Mouse (Mus musculus): ENCODE data around the gene Tekt4.

Gene Tekt4

DNA sequence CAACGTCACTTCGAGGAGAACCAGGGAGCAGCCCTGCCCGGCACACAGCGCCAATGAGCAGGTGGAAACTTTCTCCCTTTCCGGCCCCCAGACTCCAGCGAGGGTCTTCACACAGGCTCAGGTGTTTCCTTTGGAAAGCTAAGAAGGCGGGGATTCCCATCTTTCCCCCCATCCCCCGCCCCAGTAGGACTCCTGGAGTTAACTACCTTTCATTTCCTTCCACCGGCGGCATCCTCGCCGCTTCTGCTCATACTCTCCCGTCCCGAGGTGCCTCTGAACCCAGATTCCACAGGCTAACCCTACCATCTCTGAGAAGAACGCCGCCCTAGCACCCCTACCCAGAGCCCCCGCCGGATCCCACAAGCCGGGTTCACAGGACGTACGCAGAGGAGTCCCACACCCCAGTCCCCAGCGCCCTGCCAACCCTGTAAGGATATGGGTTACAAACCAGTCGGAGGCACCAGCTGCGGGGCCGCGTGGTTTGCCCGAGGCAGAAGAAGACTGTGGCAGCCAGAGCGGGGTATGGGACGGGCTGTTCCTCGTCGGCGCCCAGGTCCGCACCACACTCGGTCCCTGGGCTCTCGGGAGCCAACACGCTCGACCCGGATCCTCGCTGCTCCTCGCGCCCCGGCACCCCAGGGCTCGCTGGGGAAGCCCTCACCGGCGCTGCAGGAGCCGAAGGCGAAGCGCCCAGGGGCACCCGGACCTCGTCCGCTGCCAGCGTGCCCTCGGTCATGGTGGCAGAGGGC, 21.8 kb upstream of the Tekt4 start:
- intact Hi-C loops (cut with DNase I), result loop anchor here (5.0 kb wide), 1 partner anchor 35 kb away; no protein-coding TSS in a partner anchor

DNA sequence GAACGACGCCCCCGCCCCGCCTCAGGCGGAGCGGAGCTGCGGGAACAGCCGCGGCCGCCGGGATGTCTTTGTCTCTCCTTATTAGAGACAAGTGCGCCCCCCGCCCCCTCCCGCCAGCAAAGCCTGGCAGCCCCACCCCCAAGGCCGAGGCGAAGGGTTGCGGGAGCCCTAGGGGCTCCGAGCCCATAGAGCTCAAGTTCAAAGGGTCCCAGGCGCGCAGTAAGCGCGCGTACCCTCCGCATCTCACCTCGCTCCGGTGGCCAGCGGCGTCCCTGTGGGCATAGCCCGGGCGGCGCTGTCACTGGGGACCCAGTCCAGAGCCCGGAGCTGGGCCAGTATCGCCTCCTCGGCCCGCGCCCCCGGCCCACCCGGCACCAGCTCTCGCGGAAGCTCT, 21.2 kb upstream of the Tekt4 start:
- intact Hi-C loops (cut with DNase I), result loop anchor here (5.0 kb wide), 1 partner anchor 36 kb away; no protein-coding TSS in a partner anchor

DNA sequence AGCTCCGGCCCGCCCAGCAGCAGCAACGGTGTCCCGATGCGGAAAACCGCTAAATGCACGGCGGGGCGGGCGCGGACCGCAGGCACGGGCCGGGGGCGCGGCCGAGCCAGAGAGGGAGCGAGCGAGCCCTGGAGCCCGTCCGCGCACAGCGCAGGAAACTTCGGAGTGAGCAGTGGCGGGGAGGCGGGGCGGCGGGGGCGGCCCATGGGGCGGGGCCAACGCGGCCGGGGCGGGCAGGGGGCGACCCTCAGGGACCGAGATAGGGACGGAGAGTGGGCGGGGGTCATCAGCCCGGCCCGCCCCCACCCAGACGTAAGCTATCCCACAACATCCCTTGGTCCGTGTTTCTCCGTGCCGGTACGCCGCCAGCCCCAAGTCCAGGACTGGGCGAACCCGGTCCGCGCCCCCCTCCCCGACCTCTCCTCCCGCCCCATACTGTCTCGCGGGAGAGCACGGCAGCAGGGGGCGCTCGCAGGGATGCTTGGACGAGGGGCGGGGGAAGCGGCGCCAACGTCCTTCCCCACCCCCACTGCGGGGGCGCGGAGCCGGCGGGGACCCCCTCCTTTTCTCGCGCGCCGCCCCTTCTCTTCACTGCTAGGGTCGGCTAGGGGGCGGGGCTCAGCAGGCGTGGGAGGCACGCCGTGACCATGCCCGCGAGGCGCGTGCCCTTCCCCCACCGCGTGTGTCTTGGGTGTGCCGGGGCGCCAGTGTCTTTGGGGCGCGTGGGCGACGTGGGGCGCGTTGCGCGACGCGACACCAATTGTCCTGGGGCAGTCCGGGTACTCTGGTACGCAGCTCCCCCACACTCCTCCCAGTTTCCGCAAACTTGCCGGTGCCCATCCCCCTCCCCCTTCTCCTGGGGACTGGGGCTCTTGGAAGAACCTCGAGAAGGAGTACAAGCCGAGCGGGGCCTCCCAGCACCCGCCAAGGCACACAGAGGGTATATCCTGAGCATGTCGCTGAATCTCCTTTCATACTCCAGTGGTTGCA, 20.5 kb upstream of the Tekt4 start, which contains the start of gene Cacna1h:
Cacna1h (minus strand) TSS at position 167 of the 990 bp plus-strand sequence.
- intact Hi-C loops (cut with DNase I), result loop anchor here (5.0 kb wide), 1 partner anchor 37 kb away; no protein-coding TSS in a partner anchor

DNA sequence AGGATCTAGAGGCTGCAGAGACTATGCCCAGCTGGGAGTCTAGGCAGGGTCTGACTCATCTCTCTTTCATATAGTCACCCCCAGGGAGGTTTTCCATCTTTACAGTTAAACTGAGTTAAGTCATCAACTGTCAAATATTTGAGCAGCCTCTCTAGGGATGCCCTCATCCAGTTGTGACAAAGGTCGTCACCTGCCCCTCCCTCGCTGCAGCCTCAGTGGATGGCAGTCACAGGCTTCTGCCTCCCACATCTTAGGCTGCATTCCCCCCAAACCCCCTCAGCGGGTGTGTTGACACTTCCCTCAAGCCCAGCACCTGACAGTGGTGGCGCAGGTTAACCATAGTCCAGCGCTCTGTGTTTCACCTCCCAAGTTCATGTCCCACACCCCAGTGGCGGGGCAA, 13.0 kb upstream of the Tekt4 start:
- intact Hi-C loops (cut with DNase I), result no loop called here

DNA sequence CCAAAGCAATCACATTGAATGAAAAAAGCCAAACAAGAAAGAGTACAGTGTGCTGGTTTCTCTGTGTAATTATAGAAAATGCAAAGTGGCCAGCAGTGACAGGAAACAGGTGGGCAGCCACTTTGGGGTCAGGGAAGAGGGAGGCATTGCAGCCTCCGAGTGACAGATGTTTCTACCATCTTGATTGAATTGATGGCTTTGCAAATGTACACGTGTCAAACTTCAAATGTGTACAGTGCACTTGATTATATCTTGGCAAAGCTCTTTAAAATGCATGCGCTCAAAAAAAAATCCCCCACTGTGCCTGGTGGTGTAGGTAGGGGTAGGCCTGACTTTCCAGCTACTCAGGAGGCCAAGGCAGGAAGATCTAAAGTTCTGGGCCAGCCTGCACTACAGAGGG, 11.5 kb upstream of the Tekt4 start:
- intact Hi-C loops (cut with DNase I), result no loop called here

DNA sequence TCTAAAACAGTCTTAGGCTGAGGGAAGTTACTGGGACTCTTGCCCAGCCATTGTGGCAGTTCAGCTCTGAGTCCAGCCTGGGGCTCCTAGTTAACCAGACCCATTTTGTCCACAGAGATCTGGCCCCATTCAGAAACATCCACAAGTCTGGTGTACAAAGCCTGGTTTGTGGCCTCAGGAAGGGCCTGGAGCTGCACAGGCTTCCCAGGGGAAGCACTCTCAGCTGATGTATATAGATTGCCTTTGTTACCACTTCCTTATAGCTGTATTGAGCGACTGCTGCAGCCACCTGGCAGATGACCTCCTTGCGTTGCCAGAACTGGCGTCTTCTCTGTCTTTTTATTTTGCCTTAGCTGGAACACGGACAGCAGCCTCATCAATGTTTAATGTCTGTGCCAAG, 9.3 kb upstream of the Tekt4 start:
- intact Hi-C loops (cut with DNase I), result no loop called here

DNA sequence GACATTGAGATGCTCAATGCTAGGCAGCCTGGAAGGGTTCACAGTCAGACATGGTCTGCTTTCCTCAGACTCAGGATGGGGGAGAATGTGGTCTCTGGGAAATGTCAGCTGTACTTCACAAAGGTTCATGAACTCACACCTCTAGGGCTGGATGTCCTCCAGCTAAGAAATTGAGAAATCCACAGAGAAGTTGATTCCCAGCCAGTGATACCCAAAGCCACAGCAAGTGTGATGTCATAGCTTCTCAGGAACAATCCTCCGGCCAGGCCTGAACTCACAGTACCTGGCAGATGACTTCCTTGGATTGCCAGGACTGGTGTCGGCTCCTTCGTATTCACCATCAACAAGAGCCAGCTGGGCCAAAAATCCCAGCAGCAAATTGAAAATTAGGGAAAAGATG, 8.6 kb upstream of the Tekt4 start:
- intact Hi-C loops (cut with DNase I), result no loop called here

DNA sequence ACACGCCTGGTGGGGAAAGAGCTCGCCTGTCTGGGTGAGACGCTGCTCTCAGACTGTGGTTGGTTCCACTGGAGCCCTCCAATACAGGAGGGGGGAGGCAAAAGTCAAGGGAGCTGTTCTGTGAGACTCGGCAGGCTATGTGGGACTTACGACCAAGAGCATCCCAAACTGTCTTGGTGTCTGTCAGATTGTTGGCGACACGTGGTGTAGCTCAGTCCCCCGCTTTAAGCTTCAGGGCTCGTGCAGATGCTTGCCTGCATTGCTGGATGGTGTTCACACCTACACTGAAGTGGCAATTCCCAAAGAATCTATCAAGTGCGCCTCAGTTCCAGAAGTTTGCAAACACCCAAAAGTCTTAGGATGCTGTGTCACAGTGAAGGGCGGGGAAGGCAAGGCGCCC, 6.5 kb upstream of the Tekt4 start:
- intact Hi-C loops (cut with DNase I), result no loop called here

DNA sequence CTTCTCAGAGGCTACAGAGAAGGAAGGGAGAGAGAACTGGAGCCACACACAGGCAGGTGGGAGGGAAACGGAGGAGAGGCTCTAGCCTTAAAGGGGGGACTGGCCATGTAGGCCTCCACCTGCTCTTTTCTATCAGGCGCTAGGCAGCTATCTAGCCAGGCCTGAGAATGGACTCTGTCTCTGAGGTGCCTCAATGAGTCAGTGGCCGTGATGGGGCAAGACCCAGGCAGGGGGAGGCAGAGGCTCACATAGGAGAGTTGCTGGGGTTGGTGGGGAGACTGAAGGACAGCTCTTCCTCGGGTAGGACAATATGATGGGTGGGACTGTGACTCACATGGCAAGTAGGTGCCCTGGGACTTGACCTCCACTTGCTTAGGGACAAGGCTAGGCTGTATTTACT, 4.1 kb upstream of the Tekt4 start:
- intact Hi-C loops (cut with DNase I), result no loop called here

DNA sequence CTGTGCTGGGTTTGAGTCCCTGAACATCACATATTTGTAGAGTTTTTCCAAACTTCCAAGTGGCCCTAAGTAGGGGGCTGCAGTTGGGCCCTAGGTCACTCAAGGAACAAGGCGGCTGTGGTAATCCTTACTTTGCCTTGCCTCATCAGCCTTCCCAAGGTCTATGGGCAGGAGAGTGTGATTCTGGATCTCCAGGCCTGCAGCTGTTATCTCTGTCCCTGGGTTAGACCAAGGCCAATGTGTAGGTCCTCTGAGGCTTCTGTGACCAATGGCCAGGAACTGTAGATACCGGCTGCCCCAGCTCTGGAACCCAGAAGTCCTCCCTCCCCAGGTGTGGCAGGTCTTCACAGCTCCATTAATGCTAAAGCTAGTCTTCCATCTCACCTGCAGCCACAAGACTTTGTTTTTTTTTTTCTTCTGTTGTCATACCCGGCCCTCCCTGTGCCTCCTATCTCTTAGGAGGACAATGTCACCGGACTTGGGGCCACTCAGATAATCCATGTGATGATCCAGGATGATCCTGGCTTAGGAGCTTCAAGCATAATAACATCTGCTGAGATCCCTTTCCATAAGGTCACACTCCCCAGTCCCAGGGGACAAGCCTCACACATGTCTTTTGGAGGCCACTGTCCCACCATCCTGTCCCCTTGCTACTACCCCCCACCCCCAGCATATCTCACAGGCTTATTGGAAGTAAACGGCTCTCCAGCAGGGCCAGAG, 2.0 kb upstream of the Tekt4 start:
- intact Hi-C loops (cut with DNase I), result no loop called here

DNA sequence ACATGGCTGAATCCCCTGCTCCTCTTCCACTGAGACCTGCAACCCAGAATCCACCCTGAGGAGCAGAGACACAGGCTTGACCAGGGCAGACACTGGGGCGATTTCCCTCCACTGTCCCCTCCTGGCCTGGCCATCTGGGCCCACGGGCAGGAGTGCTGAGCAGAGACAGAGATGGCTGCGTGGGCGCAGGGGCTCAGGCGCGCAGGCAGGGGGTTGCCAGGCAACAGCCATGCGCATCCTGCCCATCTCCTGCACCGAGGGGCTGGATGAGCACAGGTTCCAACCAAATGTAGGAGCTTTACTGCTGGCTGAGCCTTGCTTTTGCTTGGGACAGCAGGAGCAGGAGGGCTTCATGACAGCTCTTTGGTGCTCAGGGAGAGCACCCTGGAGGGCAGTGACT, 2.1 kb downstream of the Tekt4 start:
- intact Hi-C loops (cut with DNase I), result no loop called here

DNA sequence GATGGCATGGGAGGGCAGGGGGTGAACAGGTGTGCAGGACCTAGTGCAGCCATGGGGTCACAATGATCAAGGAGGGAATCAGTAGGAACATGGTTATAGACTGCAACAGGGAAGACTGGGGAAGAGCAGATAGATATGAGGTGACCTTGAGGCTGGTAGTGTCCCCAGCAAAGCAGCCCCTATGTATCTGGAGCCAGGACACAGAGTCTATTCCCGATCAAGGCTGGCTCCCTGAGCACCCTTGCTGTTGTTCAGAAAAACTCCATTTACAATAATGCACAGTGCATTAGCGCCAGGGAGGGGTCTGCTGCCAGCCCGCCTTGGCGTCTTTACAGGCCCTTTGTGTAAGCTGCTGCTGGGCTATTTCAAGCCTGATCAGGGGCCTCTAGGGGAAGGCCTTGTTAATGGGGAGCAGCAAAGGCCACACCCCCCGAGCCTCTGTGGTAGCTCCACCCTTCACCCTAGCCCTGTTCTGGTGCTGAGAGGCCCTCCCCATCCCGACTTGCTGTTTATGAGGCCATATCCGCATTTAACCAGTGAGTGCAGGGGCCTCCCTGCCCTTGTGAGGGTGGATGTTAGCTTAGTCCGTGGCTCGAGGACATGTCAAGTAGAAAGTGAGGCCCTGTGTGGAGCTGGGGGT, 7.9 kb downstream of the Tekt4 start:
- intact Hi-C loops (cut with DNase I), result no loop called here

DNA sequence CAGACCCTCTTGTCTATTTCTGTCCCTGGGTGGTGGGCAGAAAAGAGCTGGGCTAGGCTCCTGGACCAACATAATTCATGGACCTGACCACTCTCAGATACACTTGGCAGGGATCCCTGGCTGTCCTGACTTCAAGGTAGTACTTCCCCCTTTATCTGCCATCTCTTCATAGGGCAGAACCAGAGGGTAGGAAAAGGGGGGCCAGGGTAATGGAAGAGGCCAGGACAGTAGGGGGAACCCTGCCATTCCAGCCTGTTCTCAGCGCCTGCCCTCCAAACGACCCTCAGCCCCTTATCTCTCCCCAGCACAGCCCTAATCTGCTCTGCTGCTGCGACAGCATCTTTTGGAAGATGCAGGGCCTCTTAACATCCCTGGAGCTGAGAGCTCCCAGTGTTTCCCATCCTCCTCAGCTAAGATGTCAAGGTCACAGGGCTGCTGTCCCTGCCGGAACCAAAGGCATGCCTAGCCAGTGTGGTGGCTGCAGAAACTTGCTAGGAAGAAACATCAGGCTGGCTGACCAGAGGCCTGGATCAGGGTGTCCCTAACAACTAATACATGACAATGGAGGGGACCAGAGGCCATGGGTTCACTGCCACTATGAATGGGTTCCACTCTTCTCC, 9.0 kb downstream of the Tekt4 start:
- intact Hi-C loops (cut with DNase I), result no loop called here

DNA sequence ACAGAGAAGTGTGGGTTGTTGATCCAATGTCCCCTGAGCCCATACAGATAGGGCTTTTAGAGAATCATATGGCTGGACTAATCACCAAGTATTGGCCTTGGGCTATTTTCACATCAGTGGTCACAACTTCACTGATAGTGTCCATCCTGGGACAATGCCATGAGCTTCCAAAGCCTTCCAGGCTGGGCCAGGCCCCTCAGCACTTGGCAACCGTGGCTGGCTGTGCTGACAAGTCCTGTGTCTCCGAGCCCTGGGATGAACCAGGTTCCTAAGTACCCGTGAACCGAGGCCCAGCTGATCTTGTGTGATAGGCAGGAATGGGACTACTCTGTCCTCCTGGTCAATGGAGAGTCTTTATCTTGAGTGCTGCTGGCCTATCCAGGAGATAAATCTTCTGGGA, 9.7 kb downstream of the Tekt4 start:
- intact Hi-C loops (cut with DNase I), result no loop called here

DNA sequence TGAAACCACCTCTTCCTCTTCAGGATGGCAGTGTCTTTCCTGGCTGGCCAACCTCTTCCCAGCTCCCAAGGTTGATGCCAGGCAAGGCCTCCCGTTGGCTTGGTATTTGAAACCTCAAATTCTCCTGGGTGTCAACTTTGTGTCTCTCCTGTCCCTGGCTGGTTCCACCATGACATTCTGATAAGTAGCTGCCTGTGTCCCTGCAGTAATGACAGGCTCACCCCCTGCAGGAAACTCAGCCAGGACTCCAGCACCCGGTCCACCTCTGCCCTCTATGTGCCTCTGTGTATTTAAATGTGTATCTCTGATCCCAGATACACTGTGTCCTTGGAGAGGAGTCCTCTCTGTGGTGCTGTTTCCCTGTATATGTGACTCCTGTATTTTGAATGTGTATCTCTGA, 11.8 kb downstream of the Tekt4 start:
- intact Hi-C loops (cut with DNase I), result no loop called here

DNA sequence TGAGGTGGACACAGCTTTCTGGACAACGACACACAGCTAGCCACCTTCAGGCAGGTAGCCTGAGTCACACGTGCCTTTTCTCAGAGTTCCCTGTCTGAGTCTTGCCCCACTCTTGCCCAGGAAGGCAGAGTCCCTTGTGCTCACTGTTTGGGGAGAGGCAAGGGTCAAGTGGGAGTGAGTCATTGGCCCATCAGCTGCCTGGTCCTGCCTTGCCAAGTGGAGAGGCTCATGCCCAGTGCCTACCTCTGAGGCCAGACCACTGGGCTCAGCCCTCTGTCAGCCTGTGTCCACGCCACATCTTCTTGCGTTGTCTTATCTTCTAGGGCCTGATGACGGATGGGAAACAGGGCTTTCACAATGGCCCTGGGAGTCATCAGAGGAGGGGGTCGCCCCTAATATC, 13.4 kb downstream of the Tekt4 start:
- intact Hi-C loops (cut with DNase I), result loop anchor here (2.0 kb wide), 1 partner anchor 69 kb away; no protein-coding TSS in a partner anchor

DNA sequence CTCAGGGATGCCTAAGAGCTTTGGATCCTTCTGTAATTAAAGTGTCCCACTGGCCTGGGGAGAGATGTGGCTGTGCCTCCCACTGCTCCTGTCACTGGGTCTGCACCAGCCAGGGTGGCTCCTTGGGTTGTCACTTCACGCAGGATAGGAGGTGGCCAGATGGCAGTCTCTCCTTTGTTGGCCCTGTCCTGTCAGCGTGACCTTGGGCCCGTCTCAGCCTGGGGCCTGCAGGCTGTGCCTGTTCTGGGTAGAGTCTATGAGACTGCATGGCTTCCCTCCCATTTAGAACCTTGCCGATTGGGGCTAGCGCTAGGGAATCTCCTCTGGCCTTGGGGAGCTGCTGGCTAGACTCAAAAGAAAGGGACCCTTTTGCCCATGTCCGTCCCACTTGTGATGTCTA, 13.9 kb downstream of the Tekt4 start:
- intact Hi-C loops (cut with DNase I), result loop anchor here (2.0 kb wide), 1 partner anchor 70 kb away; no protein-coding TSS in a partner anchor

DNA sequence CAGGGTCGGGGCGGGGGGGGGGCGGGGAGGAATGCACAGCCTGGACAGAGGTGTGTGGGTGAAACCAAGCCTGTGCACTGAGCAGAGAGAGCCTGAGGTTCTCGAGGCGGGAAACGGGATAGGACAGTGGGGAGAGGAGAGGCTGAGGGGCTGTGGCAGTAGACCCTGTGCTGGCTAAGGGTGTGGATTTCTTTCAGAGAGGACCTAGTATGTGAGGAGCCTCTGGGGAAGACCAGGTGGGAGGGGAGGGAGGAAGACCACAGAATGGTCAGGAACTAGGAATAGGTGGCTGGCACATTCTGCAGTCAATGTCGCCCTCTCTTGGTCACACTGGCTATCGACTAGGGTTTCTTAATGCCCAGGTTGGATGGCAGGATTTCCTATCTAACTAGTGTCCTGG, 15.4 kb downstream of the Tekt4 start:
- intact Hi-C loops (cut with DNase I), result loop anchor here (2.0 to 5.0 kb wide), 3 partner anchors 71 to 177 kb away; no protein-coding TSS in a partner anchor

DNA sequence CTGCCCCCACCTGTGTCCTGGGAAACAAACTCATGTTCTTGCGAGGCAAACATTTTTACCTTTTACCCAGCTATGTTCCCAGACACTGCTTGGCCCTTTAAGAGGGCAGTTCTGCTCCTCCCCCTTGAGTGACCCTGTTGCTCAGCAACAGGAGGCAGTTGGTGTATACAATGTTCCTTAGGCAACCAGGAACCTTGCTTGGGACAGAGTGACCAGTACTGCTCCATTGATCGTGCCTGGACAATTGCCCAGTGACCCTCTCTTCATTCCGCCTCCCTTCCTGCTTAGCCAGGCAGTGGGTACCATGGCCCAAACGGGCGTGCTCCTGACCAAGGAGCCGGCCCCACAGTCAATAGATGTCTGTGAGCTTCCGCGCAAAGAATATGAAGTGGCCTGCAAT, 17.0 kb downstream of the Tekt4 start:
- intact Hi-C loops (cut with DNase I), result loop anchor here (2.0 to 5.0 kb wide), 2 partner anchors 137 to 179 kb away; no protein-coding TSS in a partner anchor

DNA sequence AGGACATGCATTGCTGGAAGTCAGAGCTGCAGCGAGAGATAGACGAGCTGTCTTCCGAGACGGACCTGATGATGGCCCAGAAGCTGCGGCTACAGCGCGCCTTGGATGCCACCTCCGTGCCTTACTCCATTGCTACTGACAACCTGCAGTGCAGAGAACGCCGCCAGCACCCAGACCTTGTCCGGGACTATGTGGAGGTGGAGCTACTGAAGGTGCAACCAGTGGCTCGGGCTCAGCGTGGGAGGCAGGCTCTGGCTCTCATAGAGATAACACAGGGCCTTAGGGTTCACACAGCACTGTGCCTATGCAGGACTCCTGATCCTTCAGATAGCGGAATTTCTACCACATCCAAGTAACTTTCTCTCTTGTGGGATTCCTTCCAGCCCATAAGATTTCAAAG, 17.6 kb downstream of the Tekt4 start:
- intact Hi-C loops (cut with DNase I), result loop anchor here (5.0 kb wide), 1 partner anchor 180 kb away; no protein-coding TSS in a partner anchor
